Mouse (Mus musculus) CH12.LX (cell line): Measurements from ENCODE around the gene Atp8a2. TPM values are rescaled to one million over a fixed set of nuclear protein-coding genes. Genes with fewer than 3 reads are reported as not detected.

ENCODE experiments used
- DNase-seq: peaks from one replicate; pipeline ENCODE4 v3.0.0-alpha.2; 2013; ENCODE audit errors: extremely low read depth
- H3K27ac ChIP-seq: 2 replicates; pipeline ENCODE4 v1.5.1; 2012; ENCODE audit warnings: low read depth, mild to moderate bottlenecking, control low read depth, moderate library complexity; ENCODE audit not compliant: insufficient read depth
- H3K27me3 ChIP-seq: replicated peaks from 2 replicates; pipeline ENCODE3; 2012; ENCODE audit warnings: inconsistent platforms
- H3K36me3 ChIP-seq, 2 experiments: replicated peaks in 1 of 2; 2 replicates each; pipeline versions ENCODE3 to v1.6.1; 2012; ENCODE audit warnings: inconsistent platforms in 1 of 2, low read length in 1 of 2, mild to moderate bottlenecking in 1 of 2, mixed read lengths in 1 of 2, moderate library complexity in 1 of 2; ENCODE audit not compliant: control insufficient read depth in 1 of 2, insufficient read depth in 1 of 2
- H3K4me1 ChIP-seq, 2 experiments: 2 replicates each; pipeline ENCODE4 v1.6.1; 2012; ENCODE audit warnings: inconsistent platforms in 1 of 2, moderate library complexity in 1 of 2; ENCODE audit not compliant: insufficient read depth in 2 of 2, control insufficient read depth in 1 of 2
- H3K4me2 ChIP-seq: 2 replicates; pipeline ENCODE4 v1.6.1; 2012; ENCODE audit warnings: low read depth, mild to moderate bottlenecking, control low read depth; ENCODE audit not compliant: poor library complexity, insufficient read depth, severe bottlenecking
- H3K4me3 ChIP-seq, 3 experiments: fragments of 150-350 bp in 1 of 3; sonication (generic) in 1 of 3; replicated peaks in 1 of 3; 2 replicates each; pipeline versions ENCODE3 to v1.5.1; 2011 to 2012; ENCODE audit warnings: low read depth in 2 of 3, low read length in 2 of 3, mild to moderate bottlenecking in 2 of 3, moderate library complexity in 2 of 3, control low read depth in 1 of 3, improper control_type of control experiment in 1 of 3, inconsistent platforms in 1 of 3, mixed read lengths in 1 of 3; ENCODE audit not compliant: poor library complexity in 1 of 3
- H3K79me2 ChIP-seq: replicated peaks from 2 replicates; pipeline ENCODE4 v1.6.1; 2012; ENCODE audit warnings: mild to moderate bottlenecking, moderate library complexity; ENCODE audit not compliant: control insufficient read depth, poor library complexity, insufficient read depth, severe bottlenecking; ENCODE audit errors: extremely low read depth
- H3K9ac ChIP-seq: 2 replicates; pipeline ENCODE4 v1.6.1; 2012; ENCODE audit warnings: low read depth, mild to moderate bottlenecking, control low read depth, moderate library complexity; ENCODE audit not compliant: insufficient read depth
- H3K9me3 ChIP-seq: replicated peaks from 2 replicates; pipeline ENCODE3; 2012; ENCODE audit warnings: low read length, inconsistent platforms, mixed read lengths
- BHLHE40 ChIP-seq: IDR thresholded peaks from 2 replicates; pipeline ENCODE4 v1.6.1; 2011; ENCODE audit warnings: mild to moderate bottlenecking, low read depth, low read length, improper control_type of control experiment
- CHD2 ChIP-seq: IDR thresholded peaks from 2 replicates; pipeline ENCODE4 v1.6.1; 2011; ENCODE audit warnings: low read length, improper control_type of control experiment
- CTCF ChIP-seq, 2 experiments: IDR thresholded peaks in 1 of 2; conservative IDR thresholded peaks in 1 of 2; 2 replicates each; pipeline ENCODE4 v1.5.1; 2011 to 2012; ENCODE audit warnings: low read depth in 2 of 2, low read length in 2 of 2, improper control_type of control experiment in 1 of 2, inconsistent platforms in 1 of 2, mild to moderate bottlenecking in 1 of 2, moderate library complexity in 1 of 2
- E2F4 ChIP-seq: IDR thresholded peaks from 2 replicates; pipeline ENCODE4 v1.6.1; 2011; ENCODE audit warnings: low read depth, low read length, improper control_type of control experiment; ENCODE audit not compliant: insufficient replicate concordance
- ELF1 ChIP-seq: IDR thresholded peaks from 2 replicates; pipeline ENCODE4 v1.6.1; 2014; ENCODE audit warnings: low read depth, mild to moderate bottlenecking, inconsistent platforms, low read length, improper control_type of control experiment
- EP300 ChIP-seq: IDR thresholded peaks from 2 replicates; pipeline ENCODE4 v1.6.1; 2011; ENCODE audit warnings: low read length, improper control_type of control experiment
- ETS1 ChIP-seq: conservative IDR thresholded peaks from 2 replicates; pipeline ENCODE4 v1.6.1; 2012; ENCODE audit warnings: low read depth, mild to moderate bottlenecking, inconsistent platforms, low read length, improper control_type of control experiment, moderate library complexity
- GABPA ChIP-seq: IDR thresholded peaks from 2 replicates; pipeline ENCODE4 v1.6.1; 2012; ENCODE audit warnings: low read depth, low read length, improper control_type of control experiment, inconsistent platforms; ENCODE audit not compliant: insufficient replicate concordance
- HCFC1 ChIP-seq: IDR thresholded peaks from 2 replicates; pipeline ENCODE4 v1.6.1; 2012; ENCODE audit warnings: low read depth, mild to moderate bottlenecking, inconsistent platforms, low read length, improper control_type of control experiment
- JUN ChIP-seq: IDR thresholded peaks from 2 replicates; pipeline ENCODE4 v1.6.1; 2011; ENCODE audit warnings: low read depth, mild to moderate bottlenecking, low read length, improper control_type of control experiment, moderate library complexity; ENCODE audit not compliant: insufficient read depth
- JUND ChIP-seq: conservative IDR thresholded peaks from 2 replicates; pipeline ENCODE4 v1.6.1; 2011; ENCODE audit warnings: low read depth, low read length, improper control_type of control experiment
- MAFK ChIP-seq: IDR thresholded peaks from 2 replicates; pipeline ENCODE4 v1.6.1; 2011; ENCODE audit warnings: low read length, improper control_type of control experiment; ENCODE audit not compliant: insufficient replicate concordance
- MAX ChIP-seq: IDR thresholded peaks from 2 replicates; pipeline ENCODE4 v1.6.1; 2011; ENCODE audit warnings: low read length, improper control_type of control experiment
- MAZ ChIP-seq: IDR thresholded peaks from 2 replicates; pipeline ENCODE4 v1.6.1; 2012; ENCODE audit warnings: low read depth, mild to moderate bottlenecking, inconsistent platforms, low read length, improper control_type of control experiment, moderate library complexity
- MEF2A ChIP-seq: IDR thresholded peaks from 2 replicates; pipeline ENCODE4 v1.6.1; 2014; ENCODE audit warnings: low read depth, mild to moderate bottlenecking, inconsistent platforms, low read length, improper control_type of control experiment, borderline replicate concordance
- MYC ChIP-seq: IDR thresholded peaks from 2 replicates; pipeline ENCODE4 v1.6.1; 2011; ENCODE audit warnings: low read depth, mild to moderate bottlenecking, improper control_type of control experiment, low read length
- NRF1 ChIP-seq: IDR thresholded peaks from 2 replicates; pipeline ENCODE4 v1.6.1; 2014; ENCODE audit warnings: low read depth, mild to moderate bottlenecking, inconsistent platforms, low read length, improper control_type of control experiment, moderate library complexity
- PAX5 ChIP-seq: IDR thresholded peaks from 2 replicates; pipeline ENCODE4 v1.6.1; 2012; ENCODE audit warnings: low read length, inconsistent platforms, mixed read lengths
- RAD21 ChIP-seq: IDR thresholded peaks from 2 replicates; pipeline ENCODE4 v1.6.1; 2011; ENCODE audit warnings: low read depth, mild to moderate bottlenecking, low read length, improper control_type of control experiment, moderate library complexity
- SIN3A ChIP-seq: IDR thresholded peaks from 2 replicates; pipeline ENCODE4 v1.6.1; 2012; ENCODE audit warnings: low read length, improper control_type of control experiment, inconsistent platforms
- TBP ChIP-seq: conservative IDR thresholded peaks from 2 replicates; pipeline ENCODE4 v1.6.1; 2011; ENCODE audit warnings: low read depth, low read length, improper control_type of control experiment
- ZC3H11A ChIP-seq: IDR thresholded peaks from 2 replicates; pipeline ENCODE4 v1.6.1; 2012; ENCODE audit warnings: low read depth, mild to moderate bottlenecking, inconsistent platforms, low read length, improper control_type of control experiment
- ZKSCAN1 ChIP-seq: IDR thresholded peaks from 2 replicates; pipeline ENCODE4 v1.6.1; 2012; ENCODE audit warnings: low read depth, inconsistent platforms, low read length, improper control_type of control experiment, borderline replicate concordance
- ZMIZ1 ChIP-seq: IDR thresholded peaks from 2 replicates; pipeline ENCODE4 v1.6.1; 2012; ENCODE audit warnings: low read depth, mild to moderate bottlenecking, inconsistent platforms, low read length, improper control_type of control experiment
- ZNF384 ChIP-seq: IDR thresholded peaks from 2 replicates; pipeline ENCODE4 v1.6.1; 2012; ENCODE audit warnings: low read depth, low read length, improper control_type of control experiment, inconsistent platforms
- dilution Hi-C: fragments of 300-500 bp; cut with MboI; formaldehyde crosslinking; loops from 2 replicates; pipeline ENCODE4 v1.14.3; 2020; ENCODE audit warnings: low sequenced_read_pairs; ENCODE audit not compliant: extremely low pct_unique_long_range_greater_than_20kb, extremely low pct_ligation_motif_present
- in situ Hi-C: fragments of 300-500 bp; cut with MboI; formaldehyde crosslinking; loops from 3 replicates; pipeline ENCODE4 v1.14.3; 2019; ENCODE audit warnings: low sequenced_read_pairs, low pct_ligation_motif_present, low pct_unique_long_range_greater_than_20kb, mixed read lengths
- polyA plus RNA-seq: library from polyadenylated mRNA; unstranded; fragments of >175 nt; gene quantifications from 2 replicates; pipeline ENCODE4 v1.2.1, GENCODE M21; 2012; ENCODE audit warnings: low read depth; ENCODE audit not compliant: insufficient read length
- total RNA-seq, 2 experiments: library from RNA; depleted of rRNA; stranded (reverse); fragments of 300-350 nt in 1 of 2; fragments of >200 nt in 1 of 2; gene quantifications; 2 replicates each; pipeline ENCODE4 v1.2.3; 2012 to 2014

Atp8a2 gene
- total and polyA plus RNA-seq, 3 experiments, result 0.15 to 0.29 (median 0.21) TPM

GRCm38 (mm10) chr14:59690954-59691353 lies 506.0 kb downstream of the Atp8a2 start:
- Histone ChIP-seq H3K79me2 (no peaks in the 10 kb centered on the region), H3K27me3 (no peaks in the 10 kb centered on the region), H3K4me1 (peaks cover 12 to 23% of the 10 kb centered on the region in 2 experiments), H3K36me3 (no peaks in the 10 kb centered on the region), H3K9ac (no peak overlapping the region), H3K27ac (no peak overlapping the region), H3K4me3 (no peak overlapping the region), H3K4me2 (no peak overlapping the region), H3K9me3 (no peaks in the 10 kb centered on the region)
- peak; percentile 43 for DNase-seq
- TF ChIP-seq RAD21 (no peak), GABPA (no peak), MAX (no peak), ELF1 (no peak), MEF2A (no peak), BHLHE40 (peak; percentile 95), MAFK (no peak), EP300 (peak; percentile 42; the same call in 1 of the 2 replicates), ZMIZ1 (no peak), HCFC1 (no peak), CTCF (conservative IDR thresholded peaks at IDR 0.05 in 1 of 2, IDR thresholded peaks at IDR 0.05 in 1 of 2; ENCODE audit: low read depth in 2 of 2, low read length in 2 of 2) (no peak), JUND (0 out of 2 replicates have a peak, but pooled peaks have one; percentile 19), ZNF384 (no peak), JUN (no peak), NRF1 (no peak), MYC (no peak), CHD2 (no peak), MAZ (no peak), TBP (no peak), ETS1 (no peak), SIN3A (no peak)
- dilution Hi-C loops, result no loop called here
- in situ Hi-C loops, result no loop called here

- no peak for TF ChIP-seq PAX5
- no peak for TF ChIP-seq ZKSCAN1
- no peak for TF ChIP-seq ZC3H11A
- no peak for TF ChIP-seq ZNF384
- TF ChIP-seq E2F4, result no peak
- TF ChIP-seq, all 38 proteins: peak for 0
- H3K9me3 ChIP-seq, result no peaks in the 10 kb centered on the region
- H3K27ac ChIP-seq, result no peak overlapping the region
- H3K27me3 ChIP-seq, result no peaks in the 10 kb centered on the region
- no peaks in the 10 kb centered on the region for H3K36me3 ChIP-seq
- dilution Hi-C loops, result no loop called here
- H3K9ac ChIP-seq, result no peak overlapping the region
- H3K4me1 ChIP-seq, result peaks cover 5 to 10% of the 10 kb centered on the region in 2 experiments; a peak in 3 of 4 replicates
- H3K4me2 ChIP-seq, result no peak overlapping the region
- no peak overlapping the region for H3K4me3 ChIP-seq
- no peaks in the 10 kb centered on the region for H3K79me2 ChIP-seq
- DNase-seq, result no peak
- in situ Hi-C loops, result no loop called here
Observed at GRCm38 (mm10) chr14:59689596-59689995, 507.4 kb downstream of the Atp8a2 start.
